Mouse (Mus musculus) limb, embryonic 14.5 days (tissue): ENCODE measurements at regions not wholly inside any gene's neighbourhood (a gene's known extent, or its start where the extent isn't known, plus 50 kb on each side); places are given as distances from the start of the nearest gene placed in this dataset.

ENCODE experiments used
- ATAC-seq: fragments of 200-750 bp; cut with Nextera tagmentation; 2 replicates; pipeline ENCODE4 v1.8.0; 2017; ENCODE audit warnings: low read depth, moderate number of reproducible peaks, moderate TSS enrichment; ENCODE audit not compliant: low FRiP score
- DNase-seq: peaks from one replicate; pipeline ENCODE4 v3.0.0-alpha.2; 2015; ENCODE audit warnings: low spot score
- H3K27ac ChIP-seq: fragments of 300-500 bp; sonication (generic); replicated peaks from 2 replicates; pipeline ENCODE4 v1.5.1; 2014; ENCODE audit warnings: low read depth, mild to moderate bottlenecking, low read length, moderate library complexity, mixed read lengths
- H3K27me3 ChIP-seq: fragments of 300-500 bp; sonication (generic); 2 replicates; pipeline ENCODE4 v1.6.1; 2014; ENCODE audit warnings: low read length, mixed read lengths; ENCODE audit not compliant: control insufficient read depth, insufficient read depth
- H3K36me3 ChIP-seq: fragments of 300-500 bp; sonication (generic); 2 replicates; pipeline ENCODE4 v1.6.1; 2014; ENCODE audit warnings: mild to moderate bottlenecking, low read length, moderate library complexity, mixed read lengths; ENCODE audit not compliant: control insufficient read depth, insufficient read depth
- H3K4me1 ChIP-seq: fragments of 300-500 bp; sonication (generic); 2 replicates; pipeline ENCODE4 v1.6.1; 2014; ENCODE audit warnings: antibody characterized with exemption, low read length, mixed read lengths; ENCODE audit not compliant: control insufficient read depth, insufficient read depth
- H3K4me2 ChIP-seq: fragments of 300-500 bp; sonication (generic); replicated peaks from 2 replicates; pipeline ENCODE4 v1.6.1; 2014; ENCODE audit warnings: low read depth, mild to moderate bottlenecking, low read length, moderate library complexity; ENCODE audit not compliant: severe bottlenecking
- H3K4me3 ChIP-seq: fragments of 300-500 bp; sonication (generic); replicated peaks from 2 replicates; pipeline ENCODE4 v1.5.1; 2014; ENCODE audit warnings: low read length
- H3K9ac ChIP-seq: fragments of 300-500 bp; sonication (generic); 2 replicates; pipeline ENCODE4 v1.6.1; 2014; ENCODE audit warnings: mild to moderate bottlenecking, low read depth, low read length, moderate library complexity; ENCODE audit not compliant: severe bottlenecking
- H3K9me3 ChIP-seq: fragments of 300-500 bp; sonication (generic); 2 replicates; pipeline ENCODE4 v1.6.1; 2016; ENCODE audit warnings: low read length; ENCODE audit not compliant: control insufficient read depth
- POLR2A ChIP-seq: fragments of 200-500 bp; IDR thresholded peaks from 2 replicates; pipeline ENCODE4 v1.8.0; 2012; ENCODE audit warnings: inconsistent platforms, mild to moderate bottlenecking, moderate library complexity, borderline replicate concordance; ENCODE audit not compliant: insufficient read depth, insufficient read length; ENCODE audit errors: extremely low read depth
- WGBS: fragments of 180-500 bp; shearing (Covaris S2); extraction: QIAGEN DNeasy Blood & Tissue Kit; methylation state at CpG from one replicate; pipeline ENCODE4 v1.1.7; 2014; 5-methylcytosine and 5-hydroxymethylcytosine counted together

- peaks cover 3% of the 10 kb centered on the region; the same call in 1 of the 2 replicates for H3K4me1 ChIP-seq
- TF ChIP-seq POLR2A, result no peak
- H3K9ac ChIP-seq, result peak overlapping the region; percentile 31; the same call in 1 of the 2 replicates
- 5% methylated on average over 15 of the region's 15 CpGs for WGBS
- H3K27me3 ChIP-seq, result no peaks in the 10 kb centered on the region
- ATAC-seq (peak; percentile 68), DNase-seq (peak; percentile 69)
- no peak overlapping the region for H3K27ac ChIP-seq
- H3K4me3 ChIP-seq, result peak overlapping the region; percentile 26
- peak overlapping the region; percentile 32 for H3K4me2 ChIP-seq
- no peaks in the 10 kb centered on the region for H3K36me3 ChIP-seq
- no peaks in the 10 kb centered on the region for H3K9me3 ChIP-seq
Observed at GRCm38 (mm10) chr3:149444854-149445577, 454.7 kb upstream of the Adgrl2 start.

DNA sequence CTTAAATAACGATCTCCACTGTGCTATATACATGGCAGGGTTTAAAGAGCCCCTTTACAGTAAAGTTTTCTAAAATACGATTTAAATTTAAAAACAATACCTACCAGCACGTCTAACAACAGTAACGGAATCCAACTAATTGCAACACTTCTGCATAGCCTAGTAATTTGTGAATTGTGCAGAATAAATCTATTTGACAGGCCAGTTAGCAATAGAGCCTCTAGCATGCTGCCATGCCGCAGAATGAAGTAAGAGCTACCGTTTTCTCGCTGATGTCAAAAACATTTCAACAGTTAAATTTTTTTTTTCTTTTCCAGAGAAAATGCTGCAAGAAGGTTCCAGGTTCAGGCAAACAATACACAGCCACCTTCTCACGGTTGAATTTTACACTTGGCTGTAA lies 454.0 kb upstream of the Adgrl2 start:
- ATAC-seq, result no peak
- no peak for DNase-seq

DNA sequence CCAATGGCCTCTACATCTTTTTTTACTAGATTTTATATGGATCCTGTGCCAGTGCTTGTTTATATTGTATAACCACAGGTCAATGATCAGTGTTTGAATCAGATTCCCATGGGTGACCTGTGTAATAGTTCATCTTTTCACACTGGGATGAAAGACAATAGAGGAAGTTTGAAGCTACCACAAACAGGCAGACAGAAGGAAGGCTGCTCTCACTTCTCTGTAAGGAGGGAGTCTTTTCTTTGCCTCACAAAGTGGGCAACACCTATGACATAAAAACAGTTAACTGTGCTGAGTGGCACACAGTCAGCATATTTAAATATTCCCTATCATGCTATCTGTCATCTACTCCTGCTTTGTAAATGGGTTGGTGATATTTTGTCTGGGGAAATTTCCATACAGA lies 450.9 kb upstream of the Adgrl2 start:
- no peak for TF ChIP-seq POLR2A
- Histone ChIP-seq H3K4me3 (no peak overlapping the region), H3K36me3 (no peaks in the 10 kb centered on the region), H3K4me1 (peaks cover 3% of the 10 kb centered on the region; the same call in 1 of the 2 replicates), H3K4me2 (no peak overlapping the region), H3K9ac (no peak overlapping the region), H3K27me3 (no peaks in the 10 kb centered on the region), H3K27ac (no peak overlapping the region), H3K9me3 (no peaks in the 10 kb centered on the region)
- no peak for DNase-seq
- ATAC-seq, result no peak

More for the DNA sequence above, 454.0 kb upstream of the Adgrl2 start:
- no peaks in the 10 kb centered on the region for H3K9me3 ChIP-seq
- H3K27me3 ChIP-seq, result no peaks in the 10 kb centered on the region
- 34% methylated on average over 8 of the region's 8 CpGs for WGBS
- H3K9ac ChIP-seq, result no peak overlapping the region
- peaks cover 3% of the 10 kb centered on the region; the same call in 1 of the 2 replicates for H3K4me1 ChIP-seq
- TF ChIP-seq POLR2A, result no peak
- no peak overlapping the region for H3K27ac ChIP-seq
- no peaks in the 10 kb centered on the region for H3K36me3 ChIP-seq
- peak overlapping the region; percentile 32; the same call in 1 of the 2 replicates for H3K4me2 ChIP-seq
- no peak overlapping the region for H3K4me3 ChIP-seq

DNA sequence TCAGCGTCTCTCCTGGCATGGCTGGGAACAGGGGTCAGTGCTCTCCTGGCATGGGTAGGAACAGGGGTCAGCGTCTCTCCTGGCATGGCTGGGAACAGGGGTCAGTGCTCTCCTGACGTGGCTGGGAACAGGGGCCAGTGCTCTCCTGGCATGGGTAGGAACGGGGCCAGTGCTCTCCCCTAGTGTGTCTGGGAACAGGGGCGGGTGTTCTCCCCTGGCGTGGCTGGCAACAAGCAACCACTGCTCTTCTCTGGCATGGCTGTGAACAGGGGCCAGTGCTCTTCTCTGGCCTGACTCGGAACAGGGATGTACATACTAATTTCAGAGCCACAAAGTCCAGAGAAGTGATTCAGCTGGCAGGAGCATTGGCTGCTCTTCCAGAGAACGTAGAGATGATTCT lies 447.4 kb upstream of the Adgrl2 start:
- 81% methylated on average over 7 of the region's 8 CpGs for WGBS
- Histone ChIP-seq H3K36me3 (no peaks in the 10 kb centered on the region), H3K4me1 (no peaks in the 10 kb centered on the region), H3K9me3 (no peaks in the 10 kb centered on the region), H3K4me3 (no peak overlapping the region), H3K27me3 (no peaks in the 10 kb centered on the region), H3K27ac (no peak overlapping the region), H3K9ac (no peak overlapping the region), H3K4me2 (no peak overlapping the region)
- ATAC-seq (no peak), DNase-seq (no peak)
- no peak for TF ChIP-seq POLR2A

DNA sequence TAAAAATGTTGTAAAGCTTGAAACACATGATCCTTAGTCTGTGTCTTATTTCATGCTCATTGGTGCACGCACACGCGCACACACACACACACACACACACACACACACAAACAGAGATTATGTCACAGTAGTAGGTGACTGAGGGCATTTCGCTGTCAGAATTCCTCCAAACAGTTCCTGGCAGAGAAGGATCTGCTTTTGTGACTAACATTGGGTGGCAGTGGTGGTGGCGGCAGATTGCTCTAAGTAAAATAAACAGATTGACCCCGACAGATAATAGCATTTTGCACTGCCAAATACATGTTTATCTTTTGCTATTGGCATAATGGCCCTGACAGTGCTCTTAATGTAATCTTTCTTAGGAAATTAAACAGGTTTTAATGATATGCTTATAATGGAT lies 446.6 kb upstream of the Adgrl2 start:
- H3K27me3 ChIP-seq, result no peaks in the 10 kb centered on the region
- no peak overlapping the region for H3K27ac ChIP-seq
- no peaks in the 10 kb centered on the region for H3K9me3 ChIP-seq
- DNase-seq (no peak), ATAC-seq (no peak)
- no peaks in the 10 kb centered on the region for H3K36me3 ChIP-seq
- H3K4me1 ChIP-seq, result no peaks in the 10 kb centered on the region
- no peak overlapping the region for H3K4me3 ChIP-seq
- 85% methylated on average over 6 of the region's 6 CpGs for WGBS
- no peak overlapping the region for H3K4me2 ChIP-seq
- TF ChIP-seq POLR2A, result no peak
- no peak overlapping the region for H3K9ac ChIP-seq
